Mouse (Mus musculus) stomach, postnatal 0 days (tissue): ENCODE measurements around the gene Fam180a.

Experiments used
- CTCF ChIP-seq: IDR thresholded peaks from 2 replicates; pipeline ENCODE4 v1.5.1; 2016; ENCODE audit warnings: antibody characterized with exemption, low read depth, mild to moderate bottlenecking, moderate library complexity
- EP300 ChIP-seq: optimal IDR thresholded peaks from 2 replicates; pipeline ENCODE3; 2016; ENCODE audit warnings: antibody characterized with exemption

GRCm38 (mm10) chr6:35324306-35324705 is 1.6 kb downstream of the Fam180a start:
- TF ChIP-seq EP300 (no peak), CTCF (no peak)
